Mouse (Mus musculus): ENCODE measurements at regions not wholly inside any gene's neighbourhood (a gene's known extent, or its start where the extent isn't known, plus 50 kb on each side); places are given as distances from the start of the nearest gene placed in this dataset.
"Not testable (repeated sequence)": the region's sequence is repeated elsewhere in the genome, so short reads cannot be mapped to it uniquely, and the experiment has no call there.

GRCm38 (mm10) chr10:117448783-117449182 is 69.0 kb upstream of the Cpsf6 start:
- TF ChIP-seq E2F4 (IDR thresholded peaks at IDR 0.05; ENCODE audit: insufficient replicate concordance, low read depth, low read length); TCF12 (IDR thresholded peaks at IDR 0.05; ENCODE audit: low read depth, low read length); HCFC1 (IDR thresholded peaks at IDR 0.05; ENCODE audit: low read depth, low read length); EP300 (IDR thresholded peaks at IDR 0.05; ENCODE audit: low read length); USF2 (conservative IDR thresholded peaks at IDR 0.05; ENCODE audit: low read depth, low read length): not testable (repeated sequence)

All from CH12.LX (cell line).